Mouse (Mus musculus) small intestine, adult 2 months (tissue): ENCODE measurements around the gene Tubgcp2. TPM values are rescaled to one million over a fixed set of nuclear protein-coding genes. Genes with fewer than 3 reads are reported as not detected.

ENCODE experiments used
- H3K27ac ChIP-seq: fragments of 200-500 bp; 2 replicates; pipeline ENCODE4 v1.5.1; 2012; ENCODE audit warnings: low read depth, low read length, control low read depth, inconsistent platforms; ENCODE audit not compliant: insufficient read depth
- H3K27me3 ChIP-seq: fragments of 200-500 bp; 2 replicates; pipeline ENCODE4 v1.6.1; 2012; ENCODE audit warnings: mild to moderate bottlenecking, moderate library complexity, low read length, inconsistent platforms; ENCODE audit not compliant: control insufficient read depth, insufficient read depth
- H3K36me3 ChIP-seq: fragments of 200-500 bp; 2 replicates; pipeline ENCODE4 v1.6.1; 2012; ENCODE audit warnings: mild to moderate bottlenecking, low read length, control low read depth, inconsistent platforms; ENCODE audit not compliant: control insufficient read depth, insufficient read depth
- H3K4me1 ChIP-seq: fragments of 200-500 bp; 2 replicates; pipeline ENCODE4 v1.6.1; 2012; ENCODE audit warnings: low read length, inconsistent platforms, mixed read lengths; ENCODE audit not compliant: control insufficient read depth, insufficient read depth, insufficient read length
- H3K4me3 ChIP-seq: fragments of 200-500 bp; 2 replicates; pipeline ENCODE4 v1.5.1; 2012; ENCODE audit warnings: low read depth, mild to moderate bottlenecking, control low read depth, inconsistent platforms, low read length, moderate library complexity
- CTCF ChIP-seq: fragments of 200-500 bp; IDR thresholded peaks from 2 replicates; pipeline ENCODE4 v1.5.1; 2012; ENCODE audit warnings: low read depth, mild to moderate bottlenecking, control low read depth, inconsistent platforms, low read length, moderate library complexity, mixed read lengths; ENCODE audit not compliant: insufficient replicate concordance, insufficient read length; ENCODE audit errors: extremely low read depth
- POLR2A ChIP-seq: fragments of 200-500 bp; IDR thresholded peaks from 2 replicates; pipeline ENCODE4 v1.6.1; 2012; ENCODE audit warnings: low read depth, mild to moderate bottlenecking, control low read depth, inconsistent platforms, low read length, moderate library complexity
- WGBS: fragments of 180-500 bp; shearing (Covaris S2); methylation state at CpG from one replicate; pipeline ENCODE4 v1.1.7; 2018; 5-methylcytosine and 5-hydroxymethylcytosine counted together
- polyA plus RNA-seq: library from polyadenylated mRNA; depleted of rRNA; stranded (reverse); fragments of >200 nt; gene quantifications from 2 replicates; pipeline ENCODE4 v1.2.3, GENCODE M21; 2012

Gene Tubgcp2
- polyA plus RNA-seq, 1 experiment, result 9.1 TPM

GRCm38 (mm10) chr7:139979011-139979719, 57.3 kb downstream of the Tubgcp2 start:
- 20% methylated on average over 13 of the region's 13 CpGs for whole genome bisulfite sequencing
- no peak for TF ChIP-seq CTCF
- TF ChIP-seq POLR2A, result no peak
- Histone ChIP-seq H3K27me3 (no peaks in the 10 kb centered on the region), H3K4me3 (0 out of 2 replicates have a peak overlapping the region, but pooled peaks have one; percentile 14), H3K4me1 (peaks cover 8% of the 10 kb centered on the region), H3K27ac (no peak overlapping the region), H3K36me3 (no peaks in the 10 kb centered on the region)

- Histone ChIP-seq H3K4me1 (peaks cover 8% of the 10 kb centered on the region), H3K36me3 (no peaks in the 10 kb centered on the region), H3K27ac (no peak within 1 kb of the TSS), H3K27me3 (no peaks in the 10 kb centered on the region), H3K4me3 (peak within 1 kb of the TSS; percentile 74)
- 6% methylated on average over 32 of the region's 32 CpGs for WGBS
- no peak for TF ChIP-seq CTCF
- TF ChIP-seq POLR2A, result peak; percentile 12; the same call in 1 of the 2 replicates
Measured at GRCm38 (mm10) chr7:139978278-139978892, 58.1 kb downstream of the Tubgcp2 start, which contains the start of gene 6430531B16Rik. Gene 6430531B16Rik, minus strand, starts transcription at chr7:139978755.

- Histone ChIP-seq H3K27ac (no peak overlapping the region), H3K36me3 (no peaks in the 10 kb centered on the region), H3K27me3 (no peaks in the 10 kb centered on the region), H3K4me1 (peaks cover 8% of the 10 kb centered on the region), H3K4me3 (no peak overlapping the region)
- TF ChIP-seq CTCF (no peak), POLR2A (no peak)
- 52% methylated on average over 5 of the region's 5 CpGs for WGBS
Measured at GRCm38 (mm10) chr7:139975471-139975870, 61.0 kb downstream of the Tubgcp2 start.

- 78% methylated on average over 10 of the region's 10 CpGs for WGBS
- Histone ChIP-seq H3K4me1 (peaks cover 8% of the 10 kb centered on the region), H3K27ac (peak overlapping the region; percentile 83), H3K4me3 (no peak overlapping the region), H3K36me3 (no peaks in the 10 kb centered on the region), H3K27me3 (no peaks in the 10 kb centered on the region)
- TF ChIP-seq CTCF (no peak), POLR2A (no peak)
Measured at GRCm38 (mm10) chr7:139974307-139974706, 62.2 kb downstream of the Tubgcp2 start.

GRCm38 (mm10) chr7:139972923-139973331, 63.5 kb downstream of the Tubgcp2 start:
- Histone ChIP-seq H3K27me3 (no peaks in the 10 kb centered on the region), H3K27ac (peak overlapping the region; percentile 53; the same call in 1 of the 2 replicates), H3K36me3 (no peaks in the 10 kb centered on the region), H3K4me1 (no peaks in the 10 kb centered on the region; the same call in none of the 2 replicates), H3K4me3 (no peak overlapping the region)
- TF ChIP-seq CTCF (no peak), POLR2A (no peak)

GRCm38 (mm10) chr7:139971436-139971835, 65.0 kb downstream of the Tubgcp2 start:
- no peak for TF ChIP-seq CTCF
- no peak for TF ChIP-seq POLR2A
- H3K4me3 ChIP-seq, result no peak overlapping the region
- no peaks in the 10 kb centered on the region for H3K27me3 ChIP-seq
- 63% methylated on average over 6 of the region's 6 CpGs for WGBS
- no peaks in the 10 kb centered on the region for H3K36me3 ChIP-seq
- H3K27ac ChIP-seq, result peak overlapping the region; percentile 56
- no peaks in the 10 kb centered on the region; the same call in none of the 2 replicates for H3K4me1 ChIP-seq

GRCm38 (mm10) chr7:139970979-139971378, 65.5 kb downstream of the Tubgcp2 start:
- 68% methylated on average over 5 of the region's 5 CpGs for WGBS
- Histone ChIP-seq H3K4me3 (no peak overlapping the region), H3K36me3 (no peaks in the 10 kb centered on the region), H3K27me3 (no peaks in the 10 kb centered on the region), H3K4me1 (no peaks in the 10 kb centered on the region; the same call in none of the 2 replicates), H3K27ac (peak overlapping the region; percentile 46)
- TF ChIP-seq POLR2A, result no peak
- TF ChIP-seq CTCF, result no peak
